Mouse (Mus musculus): ENCODE data around the gene Izumo4. TPM values are rescaled to one million over a fixed set of nuclear protein-coding genes. Genes with fewer than 3 reads are reported as not detected.

Gene Izumo4
- polyA plus RNA-seq, 1 experiment from 2014 or later, result 12.5 TPM

- peaks cover 50% of the 10 kb centered on the region for H3K4me1 ChIP-seq (replicated peaks)
- H3K4me2 ChIP-seq, result no peak overlapping the region
- WGBS, result 41% methylated on average over 5 of the region's 5 CpGs
- no peak overlapping the region for H3K9ac ChIP-seq (replicated peaks)
- no peak overlapping the region for H3K27ac ChIP-seq
- no peak overlapping the region for H3K4me3 ChIP-seq (replicated peaks)
- ATAC-seq (ENCODE audit: insufficient number of reproducible peaks, insufficient read depth, low FRiP score, low TSS enrichment, low read depth), result no peak
- H3K27me3 ChIP-seq, result no peaks in the 10 kb centered on the region
- H3K9me3 ChIP-seq, result no peaks in the 10 kb centered on the region
- H3K36me3 ChIP-seq, result peaks cover 9% of the 10 kb centered on the region
These were observed 40.8 kb upstream of the Izumo4 start for GRCm38 (mm10) chr10:80661149-80661548.

DNA sequence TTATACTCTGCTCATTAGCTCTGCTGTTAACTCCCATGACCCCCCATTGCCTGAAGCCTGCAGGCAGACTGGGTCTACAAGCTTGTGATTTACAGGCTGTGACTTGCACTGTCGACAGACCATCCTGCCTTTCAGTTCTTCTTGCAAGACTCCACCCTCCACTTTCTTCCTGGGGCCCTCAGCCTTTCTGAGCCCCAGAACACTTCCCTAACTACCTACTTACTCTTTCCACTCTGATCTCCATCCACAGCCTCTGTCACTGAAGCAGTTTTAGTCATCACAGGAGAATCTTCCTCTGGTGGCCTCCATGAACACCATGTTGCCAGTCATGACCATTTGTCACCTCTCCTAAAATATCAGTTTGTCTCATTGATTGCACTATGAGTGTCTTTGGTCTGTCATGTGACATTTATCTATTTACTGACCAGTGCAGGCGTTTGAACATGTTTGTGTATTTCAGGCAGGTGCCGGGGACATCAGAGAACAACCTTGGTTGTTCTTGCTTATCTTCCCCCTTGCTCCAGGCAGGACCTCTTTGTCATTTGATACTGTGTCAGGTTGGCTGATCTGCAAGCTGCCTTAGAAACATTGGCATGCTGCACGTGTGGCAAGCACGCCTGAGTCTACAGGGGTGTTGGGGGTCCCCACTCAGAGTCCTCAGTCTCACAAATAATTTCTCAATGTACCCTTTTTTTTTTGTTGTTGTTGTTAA, 38.3 kb upstream of the Izumo4 start:
- no peak overlapping the region for H3K4me2 ChIP-seq
- H3K4me1 ChIP-seq (replicated peaks), result peaks cover 36% of the 10 kb centered on the region
- no peak overlapping the region for H3K4me3 ChIP-seq (replicated peaks)
- WGBS, result 23% methylated on average over 5 of the region's 5 CpGs
- peaks cover 34% of the 10 kb centered on the region for H3K36me3 ChIP-seq
- H3K9ac ChIP-seq (replicated peaks), result no peak overlapping the region
- peak overlapping the region; percentile 67; the same call in 1 of the 2 replicates for H3K27ac ChIP-seq
- no peak for ATAC-seq (ENCODE audit: insufficient number of reproducible peaks, insufficient read depth, low FRiP score, low TSS enrichment, low read depth)
- H3K27me3 ChIP-seq, result no peaks in the 10 kb centered on the region
- H3K9me3 ChIP-seq, result no peaks in the 10 kb centered on the region

GRCm38 (mm10) chr10:80664197-80665015, 37.6 kb upstream of the Izumo4 start:
- WGBS, result 41% methylated on average over 16 of the region's 16 CpGs
- peaks cover 30% of the 10 kb centered on the region for H3K4me1 ChIP-seq (replicated peaks)
- no peaks in the 10 kb centered on the region for H3K27me3 ChIP-seq
- peaks cover 41% of the 10 kb centered on the region for H3K36me3 ChIP-seq
- H3K4me3 ChIP-seq (replicated peaks), result 0 out of 2 replicates have a peak overlapping the region, but pooled peaks have one; percentile 0
- H3K4me2 ChIP-seq, result peak overlapping the region; percentile 11
- no peak for ATAC-seq (ENCODE audit: insufficient number of reproducible peaks, insufficient read depth, low FRiP score, low TSS enrichment, low read depth)
- H3K27ac ChIP-seq, result peak overlapping the region; percentile 67
- no peak overlapping the region for H3K9ac ChIP-seq (replicated peaks)
- H3K9me3 ChIP-seq, result no peaks in the 10 kb centered on the region

GRCm38 (mm10) chr10:80665016-80665380, 37.0 kb upstream of the Izumo4 start:
- H3K36me3 ChIP-seq, result peaks cover 47% of the 10 kb centered on the region
- H3K4me3 ChIP-seq (replicated peaks), result no peak overlapping the region
- no peak for ATAC-seq (ENCODE audit: insufficient number of reproducible peaks, insufficient read depth, low FRiP score, low TSS enrichment, low read depth)
- no peaks in the 10 kb centered on the region for H3K27me3 ChIP-seq
- WGBS, result 17% methylated on average over 10 of the region's 10 CpGs
- H3K4me1 ChIP-seq (replicated peaks), result peaks cover 30% of the 10 kb centered on the region
- H3K27ac ChIP-seq, result peak overlapping the region; percentile 67
- H3K4me2 ChIP-seq, result peak overlapping the region; percentile 11
- no peak overlapping the region for H3K9ac ChIP-seq (replicated peaks)
- no peaks in the 10 kb centered on the region for H3K9me3 ChIP-seq

DNA sequence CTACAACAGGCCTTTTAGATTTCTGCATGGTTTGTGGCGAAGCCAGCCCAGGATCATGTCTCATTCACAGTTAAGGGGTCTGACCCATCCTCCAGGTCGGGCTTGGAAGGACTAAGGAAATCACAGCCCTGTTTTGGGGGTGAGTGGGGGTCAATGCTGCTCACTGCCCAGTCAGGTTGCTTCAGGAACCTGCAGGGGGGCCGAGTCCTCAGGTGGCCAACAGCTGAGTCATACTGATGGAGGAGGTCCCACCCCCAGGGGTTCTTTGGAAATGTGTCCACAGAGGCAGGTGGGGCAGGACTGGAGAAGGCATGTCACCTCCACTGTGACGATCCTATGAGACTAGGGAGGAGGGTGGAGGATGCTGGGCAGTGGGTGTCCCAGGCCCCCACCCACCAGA, 36.5 kb upstream of the Izumo4 start:
- Histone ChIP-seq H3K36me3 (peaks cover 52% of the 10 kb centered on the region), H3K4me3 (replicated peaks) (no peak overlapping the region), H3K9me3 (no peaks in the 10 kb centered on the region), H3K4me2 (0 out of 2 replicates have a peak overlapping the region, but pooled peaks have one; percentile 11), H3K9ac (replicated peaks) (no peak overlapping the region), H3K4me1 (replicated peaks) (peaks cover 30% of the 10 kb centered on the region), H3K27me3 (no peaks in the 10 kb centered on the region), H3K27ac (peak overlapping the region; percentile 67; the same call in 1 of the 2 replicates)
- WGBS, result 69% methylated on average over 4 of the region's 4 CpGs
- no peak; the same call in 1 of the 2 replicates for ATAC-seq (ENCODE audit: insufficient number of reproducible peaks, insufficient read depth, low FRiP score, low TSS enrichment, low read depth)

DNA sequence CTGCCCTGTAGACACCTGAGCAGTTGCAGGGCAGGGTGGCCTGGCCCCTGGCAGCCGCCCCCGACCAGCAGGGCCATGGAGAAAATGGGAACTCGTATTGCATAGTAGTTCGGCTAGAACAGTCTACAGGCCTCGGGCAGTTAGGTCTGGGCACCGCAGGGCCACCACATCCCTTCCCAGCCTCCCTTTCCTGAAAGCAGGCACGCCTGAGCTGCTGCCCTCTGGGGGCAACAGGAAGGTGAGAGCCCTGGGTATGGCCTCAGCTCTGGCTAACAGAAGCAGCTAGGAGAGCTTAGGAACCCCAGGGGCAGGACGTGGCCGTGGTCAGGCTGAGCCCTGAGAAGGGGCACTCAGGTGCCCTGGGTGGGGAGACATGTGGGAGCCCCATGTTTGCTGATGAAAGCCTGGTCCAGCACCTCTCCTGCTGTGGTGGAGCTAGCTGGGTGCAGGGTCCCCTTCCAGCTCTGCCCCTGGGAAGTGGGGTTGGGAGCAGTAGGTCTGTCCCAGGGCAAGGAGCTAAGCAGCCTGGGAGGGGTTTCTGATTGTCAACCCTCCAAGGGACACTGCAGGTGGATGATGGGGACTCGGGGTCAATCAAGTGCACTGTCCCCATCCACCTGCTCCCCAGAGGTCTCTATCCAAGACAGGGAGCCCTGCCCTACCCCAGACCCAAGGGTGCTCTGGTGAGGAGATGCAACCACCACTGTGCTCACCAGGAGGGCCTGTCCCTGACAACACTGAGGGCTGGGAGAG, 35.8 kb upstream of the Izumo4 start:
- H3K27me3 ChIP-seq, result no peaks in the 10 kb centered on the region
- peaks cover 30% of the 10 kb centered on the region for H3K4me1 ChIP-seq (replicated peaks)
- peak overlapping the region; percentile 67; the same call in 1 of the 2 replicates for H3K27ac ChIP-seq
- ATAC-seq (ENCODE audit: insufficient number of reproducible peaks, insufficient read depth, low FRiP score, low TSS enrichment, low read depth), result no peak
- no peak overlapping the region for H3K4me3 ChIP-seq (replicated peaks)
- H3K4me2 ChIP-seq, result no peak overlapping the region
- 77% methylated on average over 10 of the region's 10 CpGs for WGBS
- H3K36me3 ChIP-seq, result peaks cover 59% of the 10 kb centered on the region
- no peak overlapping the region for H3K9ac ChIP-seq (replicated peaks)
- no peaks in the 10 kb centered on the region for H3K9me3 ChIP-seq

DNA sequence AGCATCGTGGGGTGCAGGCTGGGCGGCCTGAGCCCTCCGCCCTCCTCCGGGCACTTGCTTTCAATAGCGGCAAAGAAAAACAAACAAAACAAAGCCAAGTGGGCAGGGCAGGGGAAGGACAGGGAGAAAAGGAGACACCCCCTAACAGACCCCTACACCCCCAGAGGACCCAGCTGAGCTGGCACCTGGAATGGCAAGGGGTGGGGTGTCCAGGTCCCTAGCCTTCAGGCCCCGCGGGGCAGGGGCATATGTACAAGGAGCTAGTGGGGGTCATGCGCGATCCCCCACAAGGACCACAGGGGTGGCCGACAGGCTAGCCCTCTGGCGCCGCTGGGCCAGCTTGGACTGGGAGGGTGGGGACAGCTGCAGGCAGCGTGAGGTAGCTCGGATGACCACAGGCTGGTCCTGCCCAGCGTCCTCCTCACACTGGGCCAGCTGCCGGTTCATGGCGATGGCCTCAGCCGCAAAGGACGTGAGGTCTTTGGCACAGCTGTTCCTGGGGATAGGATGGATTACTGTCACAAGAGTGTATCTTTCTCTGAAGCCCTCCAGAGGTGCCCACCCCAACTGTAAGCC, 35.1 kb upstream of the Izumo4 start:
- H3K27ac ChIP-seq, result 0 out of 2 replicates have a peak overlapping the region, but pooled peaks have one; percentile 8
- peaks cover 66% of the 10 kb centered on the region for H3K36me3 ChIP-seq
- no peak for ATAC-seq (ENCODE audit: insufficient number of reproducible peaks, insufficient read depth, low FRiP score, low TSS enrichment, low read depth)
- H3K4me3 ChIP-seq (replicated peaks), result no peak overlapping the region
- H3K9me3 ChIP-seq, result no peaks in the 10 kb centered on the region
- H3K9ac ChIP-seq (replicated peaks), result no peak overlapping the region
- H3K27me3 ChIP-seq, result no peaks in the 10 kb centered on the region
- H3K4me2 ChIP-seq, result no peak overlapping the region
- WGBS, result 88% methylated on average over 19 of the region's 19 CpGs
- H3K4me1 ChIP-seq (replicated peaks), result peaks cover 30% of the 10 kb centered on the region

- no peak overlapping the region for H3K4me2 ChIP-seq
- H3K4me1 ChIP-seq (replicated peaks), result peaks cover 39% of the 10 kb centered on the region
- no peak overlapping the region for H3K27ac ChIP-seq
- no peaks in the 10 kb centered on the region for H3K9me3 ChIP-seq
- H3K9ac ChIP-seq (replicated peaks), result no peak overlapping the region; the same call in 1 of the 2 replicates
- H3K4me3 ChIP-seq (replicated peaks), result no peak overlapping the region
- H3K36me3 ChIP-seq, result peaks cover 83% of the 10 kb centered on the region
- WGBS, result 85% methylated on average over 11 of the region's 11 CpGs
- no peaks in the 10 kb centered on the region for H3K27me3 ChIP-seq
- ATAC-seq (ENCODE audit: insufficient number of reproducible peaks, insufficient read depth, low FRiP score, low TSS enrichment, low read depth), result no peak
These were observed 33.4 kb upstream of the Izumo4 start for GRCm38 (mm10) chr10:80668614-80669013.

DNA sequence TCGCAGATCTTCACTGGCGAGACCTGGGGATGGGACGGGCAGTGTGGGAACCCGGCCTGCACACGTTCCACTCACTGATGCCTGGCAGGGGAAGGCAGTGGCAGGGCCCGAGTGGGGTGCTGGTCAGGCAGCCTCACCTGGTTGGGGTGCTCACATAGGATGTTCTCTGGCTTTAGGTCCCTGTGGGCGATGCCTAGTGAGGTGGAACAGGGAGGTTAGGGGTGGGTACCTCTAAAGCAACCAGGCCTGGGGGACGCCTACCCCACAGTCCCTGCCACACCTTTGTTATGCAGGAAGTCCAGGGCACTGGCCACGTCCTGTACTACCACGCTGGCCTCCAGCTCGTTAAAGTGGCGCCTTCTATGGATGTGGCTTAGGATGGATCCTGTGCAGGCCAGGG, 33.0 kb upstream of the Izumo4 start:
- Histone ChIP-seq H3K9ac (replicated peaks) (no peak overlapping the region), H3K4me2 (no peak overlapping the region), H3K9me3 (no peaks in the 10 kb centered on the region), H3K27ac (no peak overlapping the region), H3K27me3 (no peaks in the 10 kb centered on the region), H3K4me3 (replicated peaks) (no peak overlapping the region), H3K36me3 (peaks cover 87% of the 10 kb centered on the region), H3K4me1 (replicated peaks) (peaks cover 39% of the 10 kb centered on the region)
- ATAC-seq (ENCODE audit: insufficient number of reproducible peaks, insufficient read depth, low FRiP score, low TSS enrichment, low read depth), result no peak
- WGBS, result 91% methylated on average over 12 of the region's 12 CpGs

DNA sequence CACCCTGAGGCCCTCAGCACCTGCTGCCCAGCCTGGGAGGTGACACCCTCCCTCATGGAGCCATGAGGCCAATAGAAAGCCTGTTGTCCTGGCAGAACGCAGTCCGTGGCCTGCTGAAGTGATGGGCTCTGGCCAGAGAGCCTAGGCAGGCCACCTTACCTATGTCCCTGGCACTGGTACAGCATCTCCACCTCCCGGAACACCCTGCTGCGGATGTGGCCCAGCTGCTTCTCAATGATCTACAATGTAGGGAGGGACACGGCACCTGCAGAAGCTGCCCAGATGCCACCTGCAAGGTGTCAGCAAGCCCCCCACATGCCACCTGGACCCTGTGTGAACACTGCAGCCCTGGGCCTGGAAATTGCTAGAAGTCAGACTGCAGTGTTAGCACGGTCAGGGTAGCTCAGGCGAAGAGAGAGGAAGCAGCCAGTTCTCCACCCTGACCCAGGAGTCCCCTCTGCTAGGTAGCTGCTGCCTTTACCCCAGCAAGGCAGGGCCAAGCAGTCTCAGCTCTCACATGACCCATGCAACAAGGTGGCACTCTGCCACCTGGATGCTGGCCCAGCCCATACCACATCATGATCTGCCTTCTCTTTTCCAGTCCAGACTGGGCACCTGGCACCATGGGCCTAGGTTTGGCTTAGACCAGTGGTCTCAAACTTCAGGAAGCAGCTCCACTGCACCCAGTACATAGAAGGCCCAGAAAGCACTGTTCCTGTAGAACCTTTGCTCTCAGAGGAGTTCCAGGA, 32.1 kb upstream of the Izumo4 start:
- Histone ChIP-seq H3K4me1 (replicated peaks) (peaks cover 40% of the 10 kb centered on the region), H3K9me3 (no peaks in the 10 kb centered on the region), H3K9ac (replicated peaks) (no peak overlapping the region), H3K4me3 (replicated peaks) (no peak overlapping the region), H3K27ac (no peak overlapping the region), H3K36me3 (peaks cover 89% of the 10 kb centered on the region), H3K27me3 (no peaks in the 10 kb centered on the region), H3K4me2 (no peak overlapping the region)
- 93% methylated on average over 7 of the region's 7 CpGs for WGBS
- no peak for ATAC-seq (ENCODE audit: insufficient number of reproducible peaks, insufficient read depth, low FRiP score, low TSS enrichment, low read depth)

Measured in limb, embryonic 12.5 days (tissue).